Mouse (Mus musculus): ENCODE measurements around the gene Nrxn3.
A peak's percentile ranks its signal among the peaks of the same experiment; 100 is the strongest.

Nrxn3 gene

DNA sequence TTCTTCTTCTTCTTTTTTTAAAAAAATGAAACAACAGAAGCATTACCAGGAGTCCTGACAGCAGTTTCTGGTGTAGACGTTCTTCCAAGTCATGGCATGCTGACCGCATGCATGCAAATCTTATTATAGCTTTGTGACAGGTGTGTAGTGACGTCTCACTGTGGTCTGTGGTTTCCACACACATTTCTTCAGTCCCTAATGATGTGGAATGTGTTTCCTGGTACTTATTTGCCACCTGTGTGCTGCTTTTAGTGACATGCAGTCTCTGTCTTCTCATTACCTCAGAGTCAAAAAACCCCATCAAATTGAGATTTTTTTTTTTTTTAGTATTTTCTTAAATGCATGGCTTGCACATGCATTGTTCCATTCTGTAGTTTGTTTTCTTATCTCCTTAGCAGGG lies 222.3 kb downstream of the Nrxn3 start:
- no peak for DNase-seq

DNA sequence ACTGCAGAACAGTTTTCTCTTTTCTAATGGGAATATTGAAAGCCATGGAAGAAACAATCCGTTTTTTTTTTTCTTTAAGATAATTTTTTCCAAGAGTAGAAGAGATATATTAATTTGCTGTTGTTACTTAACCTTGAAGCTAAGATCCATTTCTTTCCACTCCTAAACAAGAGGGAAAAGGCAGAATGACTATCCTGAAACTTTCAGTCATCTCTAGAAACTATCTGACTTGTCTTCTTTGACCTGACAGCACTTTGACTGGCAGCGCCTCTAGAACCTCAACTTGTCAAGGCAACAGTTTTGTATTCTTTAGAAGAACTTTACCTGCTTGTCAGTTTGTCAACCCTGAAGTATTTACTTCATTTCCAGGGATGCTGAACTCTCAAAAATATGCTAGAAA lies 227.2 kb downstream of the Nrxn3 start:
- DNase-seq = no peak

DNA sequence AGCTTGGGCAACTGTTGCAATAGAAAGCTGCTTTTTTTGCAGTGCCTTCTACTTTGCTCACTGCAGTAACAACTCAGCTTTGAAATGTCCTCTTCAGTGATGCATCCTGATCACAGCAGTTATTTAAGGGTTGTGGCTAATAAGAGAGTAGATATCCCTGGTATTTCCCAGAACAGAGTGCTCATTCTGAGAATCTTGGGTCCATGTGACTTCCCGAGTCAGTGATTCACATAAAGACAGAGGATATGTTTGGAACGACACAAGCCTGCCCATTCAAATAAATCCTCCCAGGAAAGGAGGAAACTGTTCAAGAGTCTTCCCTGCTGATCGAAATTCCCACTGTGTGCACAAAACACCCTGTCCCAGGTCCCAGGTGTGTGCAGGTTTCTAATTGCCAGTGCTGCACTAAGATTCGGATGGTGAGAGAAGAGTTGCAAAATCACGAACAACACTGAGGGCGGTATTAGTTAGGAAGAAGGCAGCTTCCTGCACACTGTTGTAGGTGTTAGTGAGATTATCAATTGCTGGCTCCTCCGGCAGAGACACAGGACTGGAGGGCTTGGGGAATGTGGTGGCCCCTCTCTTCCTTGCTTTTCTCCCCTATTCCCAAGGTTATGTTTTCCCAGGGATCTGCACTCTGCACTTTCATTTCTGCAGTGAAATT lies 230.4 kb downstream of the Nrxn3 start:
- DNase-seq = no peak

DNA sequence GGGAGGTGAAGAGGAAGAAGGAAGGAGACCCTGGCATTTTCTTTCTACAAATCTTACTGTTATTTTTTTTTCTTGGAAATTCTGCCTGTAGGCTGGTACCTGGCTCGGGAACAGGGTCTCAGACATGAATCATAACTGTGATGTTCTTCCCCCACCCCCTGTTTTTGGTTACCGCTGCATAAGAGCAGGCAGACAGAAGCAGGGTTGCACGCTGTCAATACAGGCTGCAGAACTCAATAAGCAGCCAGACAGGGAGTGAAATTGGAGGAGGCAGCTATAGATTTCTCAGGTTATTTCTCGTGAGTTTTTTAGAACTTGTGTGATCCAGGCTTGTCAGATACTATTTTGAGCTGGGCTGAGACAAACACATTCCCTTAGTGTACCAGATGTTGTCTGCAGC lies 231.1 kb downstream of the Nrxn3 start:
- DNase-seq = no peak

DNA sequence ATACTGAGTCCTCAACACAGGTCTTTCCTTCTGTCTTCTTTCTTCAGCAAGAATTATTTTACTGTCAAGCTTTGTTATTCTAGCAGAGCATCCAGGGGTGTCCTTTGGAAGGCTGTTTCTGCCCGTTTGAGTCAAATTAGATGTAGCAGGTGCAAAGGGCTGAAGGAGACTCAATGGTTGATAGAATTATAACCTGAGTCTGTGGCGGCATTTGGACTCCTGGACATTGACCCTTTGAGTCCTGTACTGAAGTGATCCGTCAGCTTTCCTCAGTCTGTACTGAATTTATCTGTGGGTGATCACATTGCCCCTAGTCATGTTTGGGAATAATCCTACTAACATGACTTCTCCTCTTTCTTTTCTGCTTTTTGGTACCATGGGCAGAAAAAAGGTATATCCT lies 234.8 kb downstream of the Nrxn3 start:
- no peak for DNase-seq

DNA sequence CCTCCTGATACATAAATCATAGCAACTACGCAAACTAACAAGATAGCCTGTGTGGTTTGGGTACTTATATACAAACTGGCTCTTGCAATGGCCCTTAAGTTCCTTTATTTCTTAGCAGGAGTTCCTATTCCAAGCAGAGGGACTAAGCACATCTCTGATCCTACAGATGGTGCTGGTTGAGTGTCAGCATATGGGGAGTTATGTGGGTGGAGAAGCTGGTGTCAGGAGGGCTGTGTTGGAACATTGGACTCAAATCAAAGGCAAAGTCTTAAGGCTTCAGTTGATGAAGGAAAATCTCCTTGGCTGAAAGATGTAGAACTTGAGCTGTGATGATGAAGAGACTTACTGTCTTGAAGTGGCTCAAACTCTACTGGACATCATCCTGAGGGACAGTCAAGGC lies 238.1 kb downstream of the Nrxn3 start:
- no peak for DNase-seq

DNA sequence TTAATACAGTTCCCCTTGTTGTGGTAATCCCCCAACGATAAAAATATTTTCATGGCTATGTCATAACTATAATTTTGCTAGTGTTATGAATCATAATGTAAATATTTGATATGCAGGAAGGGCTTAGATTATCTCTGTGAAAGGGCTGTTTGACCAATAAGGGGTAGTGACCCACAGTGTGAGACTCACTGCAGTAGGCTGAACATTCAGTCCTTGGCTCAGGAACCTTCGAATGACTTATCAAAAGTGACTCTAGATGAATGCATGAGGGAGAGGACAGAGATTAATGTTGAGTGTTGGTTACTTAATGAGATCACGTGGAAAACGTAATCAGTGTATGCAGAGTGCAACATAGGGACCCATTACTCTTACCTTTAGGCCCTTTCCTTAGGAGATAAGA lies 243.7 kb downstream of the Nrxn3 start:
- no peak for DNase-seq

DNA sequence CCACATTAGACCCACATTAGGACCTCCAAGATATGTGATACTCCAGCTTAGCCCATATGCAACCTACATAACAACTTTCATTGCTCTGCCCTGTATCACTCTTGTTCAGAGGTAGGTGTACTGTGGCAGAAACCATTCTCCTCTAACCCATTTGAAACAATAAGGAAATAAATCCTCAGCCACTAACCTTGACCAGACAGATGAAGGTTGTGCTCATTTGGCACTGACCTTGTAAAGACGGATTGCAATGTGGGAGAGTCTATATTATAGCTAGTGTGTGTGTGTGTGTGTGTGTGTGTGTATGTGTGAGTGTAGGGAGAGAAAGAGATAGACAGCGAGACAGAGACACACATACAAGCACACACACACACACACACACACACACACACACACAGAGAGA lies 253.9 kb downstream of the Nrxn3 start:
- DNase-seq = no peak

DNA sequence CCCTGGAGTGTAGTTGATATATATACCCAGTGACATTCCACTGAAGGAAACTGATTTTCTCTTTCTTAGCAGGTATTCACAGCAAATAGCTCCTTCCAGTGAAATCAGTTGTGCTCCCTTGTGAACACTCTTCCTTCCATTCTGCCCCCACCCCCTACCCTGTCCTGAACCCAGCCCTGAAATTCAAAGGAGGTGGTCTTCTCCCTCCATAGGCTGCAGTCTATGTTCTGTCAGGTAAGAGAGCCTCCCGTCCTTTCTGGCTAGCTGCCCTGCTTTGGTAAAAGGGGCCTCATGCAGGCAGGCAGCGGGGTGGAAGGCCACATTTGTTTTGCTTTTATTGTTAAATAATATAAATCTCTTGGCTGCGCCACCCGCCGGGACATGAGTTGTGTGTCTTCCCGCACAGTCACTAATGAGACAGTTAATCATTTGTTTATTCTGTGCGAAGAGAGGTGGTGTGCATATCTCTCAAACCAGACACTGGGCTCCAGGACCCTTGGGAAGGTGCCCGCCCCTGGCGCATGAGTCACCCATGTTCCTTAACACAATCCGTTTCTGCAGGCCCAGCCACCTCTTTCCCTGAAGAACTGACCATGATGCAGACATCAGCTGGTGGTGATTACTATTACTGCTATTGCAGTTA lies 261.1 kb downstream of the Nrxn3 start:
- peak; percentile 46 for DNase-seq

DNA sequence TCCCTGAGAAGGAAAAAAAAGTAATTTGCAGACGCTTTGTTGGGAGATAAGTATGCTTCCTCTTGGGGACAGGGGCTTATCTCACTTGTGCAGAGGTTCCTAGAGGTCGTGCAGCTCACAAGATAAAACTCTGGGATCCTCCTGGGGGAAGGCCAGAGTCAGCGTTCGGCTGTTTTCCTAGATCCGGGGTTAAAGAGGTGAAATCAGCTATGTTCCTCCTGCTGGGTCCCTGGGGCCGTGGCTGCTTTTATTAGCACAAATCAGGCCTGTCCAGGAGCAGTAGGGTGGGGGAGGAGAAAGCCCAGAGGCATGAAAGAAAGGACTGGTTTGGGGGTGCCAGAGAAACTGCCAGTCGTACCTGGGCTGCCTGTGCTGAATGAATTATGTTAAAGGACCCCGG lies 261.7 kb downstream of the Nrxn3 start:
- DNase-seq = peak; percentile 54

DNA sequence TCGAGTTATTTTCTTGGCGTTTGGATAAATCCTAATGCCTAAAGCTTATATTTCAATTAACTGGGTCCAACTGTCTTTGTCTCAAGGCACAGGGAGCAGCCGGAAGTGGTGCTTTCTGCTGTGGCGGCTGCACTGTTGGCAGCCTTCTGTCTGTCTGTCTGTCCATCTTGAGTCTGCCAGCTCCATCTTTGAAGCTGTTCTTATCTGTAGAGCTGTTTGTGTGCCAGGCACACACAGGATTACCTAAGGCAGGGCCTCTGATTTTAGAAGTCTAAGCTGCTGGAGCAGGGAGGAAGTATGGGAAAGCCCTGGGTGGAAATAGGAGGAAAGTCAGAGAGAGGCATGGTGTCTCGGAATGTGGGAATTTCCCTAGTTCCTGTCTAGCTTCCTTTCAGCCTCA lies 262.1 kb downstream of the Nrxn3 start:
- peak; percentile 20 for DNase-seq

DNA sequence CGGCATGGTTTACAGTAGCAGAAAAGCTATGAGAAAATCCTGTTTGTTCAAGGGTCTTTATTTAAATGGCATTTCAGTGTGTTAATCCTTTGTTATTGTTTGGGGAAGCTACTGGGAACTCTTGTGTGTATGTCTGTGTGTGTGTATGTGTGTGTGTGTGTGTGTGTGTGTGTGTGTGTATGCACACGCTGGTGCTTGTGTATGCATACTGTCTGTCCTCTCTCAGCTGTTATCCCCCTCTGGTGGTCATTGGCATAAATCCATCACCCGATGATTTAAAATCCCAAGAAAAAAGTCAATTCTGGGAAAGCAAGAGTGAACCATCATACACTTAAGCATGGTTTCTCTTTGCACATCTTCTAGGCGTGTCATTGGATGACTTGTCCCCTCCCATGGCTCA lies 264.4 kb downstream of the Nrxn3 start:
- peak; percentile 31 for DNase-seq

DNA sequence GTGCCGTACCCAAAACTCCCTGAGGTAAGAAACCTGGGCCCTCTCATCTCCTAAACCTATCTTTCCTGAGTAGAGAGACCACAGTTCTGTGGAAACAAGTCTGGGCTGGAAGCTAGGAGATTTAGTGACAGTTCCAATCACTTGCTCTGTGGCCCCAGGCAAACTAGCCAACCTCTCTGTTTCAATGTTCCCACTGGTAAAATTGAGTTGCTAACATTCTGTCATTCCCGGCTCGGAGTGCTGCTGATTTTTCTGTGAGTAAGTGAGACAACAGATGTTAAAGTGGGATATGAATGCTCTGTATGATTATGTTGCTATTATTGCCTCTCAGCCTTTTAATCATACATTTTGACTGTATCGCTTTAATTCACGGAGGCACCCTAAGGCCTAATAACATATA lies 268.1 kb downstream of the Nrxn3 start:
- DNase-seq = no peak

DNA sequence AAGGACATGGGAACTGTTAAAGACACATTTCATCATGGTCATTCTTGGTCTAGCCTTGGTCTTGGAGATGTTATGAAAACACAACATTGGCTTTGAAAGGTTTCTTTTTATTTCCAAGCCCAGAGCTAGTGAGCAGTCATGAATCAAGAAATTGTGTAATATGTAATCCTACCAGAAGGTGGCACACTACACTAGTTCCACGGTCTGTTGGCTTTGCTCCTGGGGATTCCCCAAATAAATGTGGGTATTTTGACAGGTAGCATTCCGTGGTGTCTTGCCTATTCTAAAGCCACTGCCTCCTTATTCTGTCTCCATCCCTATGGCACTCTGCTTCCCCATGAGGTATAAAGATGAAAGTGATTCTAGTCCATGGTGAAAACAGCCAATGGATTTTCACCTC lies 269.5 kb downstream of the Nrxn3 start:
- peak; percentile 61 for DNase-seq

DNA sequence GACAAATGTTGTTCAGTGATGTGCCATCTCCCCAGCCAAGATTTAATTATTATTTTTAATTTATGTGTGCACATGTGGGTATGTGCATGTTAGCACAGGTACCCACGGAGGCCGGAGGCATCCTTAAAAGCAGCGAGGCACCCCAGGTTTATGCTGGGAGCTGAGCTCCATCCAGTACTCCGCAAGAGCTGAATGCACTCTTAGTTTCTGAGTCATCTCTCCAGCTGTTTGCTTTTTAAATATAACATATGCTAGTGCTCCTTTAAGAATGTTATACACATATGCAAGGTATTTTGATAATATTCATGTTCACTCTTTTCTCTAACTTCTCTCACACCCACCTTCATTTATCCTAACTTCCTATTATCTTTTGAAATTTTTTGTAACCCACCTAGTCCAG lies 271.1 kb downstream of the Nrxn3 start:
- DNase-seq = no peak

DNA sequence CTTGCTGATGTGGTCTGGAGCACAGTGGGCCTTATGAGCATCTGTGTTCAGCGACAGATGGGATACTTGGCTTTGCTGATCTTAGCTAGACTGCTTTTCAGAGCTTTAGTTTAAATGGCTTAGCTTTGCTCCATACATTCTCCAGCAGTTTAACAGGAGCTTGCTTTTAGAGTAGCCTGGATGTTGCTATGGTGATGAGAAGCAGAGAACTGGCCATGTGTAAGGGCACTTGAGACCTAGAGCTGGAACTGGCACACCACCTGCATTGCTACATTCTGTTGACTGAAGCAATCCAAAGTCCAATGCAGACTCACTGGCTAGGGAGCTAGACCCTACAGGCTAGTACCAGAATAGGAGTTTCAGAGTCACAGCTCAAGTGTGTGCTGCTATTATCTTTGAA lies 293.8 kb downstream of the Nrxn3 start:
- DNase-seq = no peak

DNA sequence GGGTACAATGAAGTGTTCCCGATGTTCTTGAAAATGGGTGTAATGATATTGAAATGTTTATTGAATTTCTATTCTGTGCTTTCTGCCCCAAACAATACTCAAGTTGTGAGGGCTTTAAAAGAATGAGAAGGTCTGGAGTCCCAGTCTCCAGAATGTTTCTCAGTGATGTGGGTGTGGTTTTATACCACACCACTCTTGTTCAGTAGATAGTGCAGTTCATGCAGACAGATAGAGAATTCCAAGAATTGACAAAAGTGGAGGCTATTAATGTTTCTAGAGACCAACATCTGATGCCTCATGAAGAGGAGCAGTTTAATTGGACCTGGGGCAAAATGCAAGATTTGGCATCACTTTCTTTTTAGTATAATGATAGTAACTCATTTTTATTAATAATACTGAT lies 302.5 kb downstream of the Nrxn3 start:
- no peak for DNase-seq

DNA sequence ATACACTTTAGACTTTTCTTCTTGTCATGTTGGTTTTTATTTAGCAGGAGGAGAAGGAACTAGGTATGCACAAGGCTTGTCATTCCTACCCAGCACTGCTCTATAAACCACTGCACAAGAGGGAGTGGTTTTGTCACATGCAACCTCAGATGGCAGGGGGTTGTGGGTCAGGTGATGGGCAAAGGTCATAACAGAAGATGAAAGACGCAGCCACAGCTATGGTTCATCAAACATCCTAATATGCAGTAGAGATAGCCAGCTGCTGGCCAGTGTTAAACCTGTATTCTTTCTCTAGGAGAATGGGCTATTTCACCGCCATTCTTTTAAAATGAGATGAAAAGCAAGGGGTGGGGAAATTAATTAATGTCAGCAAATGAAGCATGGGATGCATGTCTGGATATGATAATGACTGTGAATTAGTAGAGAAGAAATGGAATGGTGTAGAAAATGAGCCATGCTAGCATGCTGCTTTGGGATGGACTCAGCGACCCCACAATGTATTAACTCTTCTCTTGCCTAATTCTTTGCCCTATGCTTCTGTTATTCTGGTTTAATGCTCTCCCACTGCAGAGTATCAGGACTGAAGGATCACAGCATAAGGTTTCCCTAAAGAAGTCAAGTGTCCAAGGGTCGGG lies 313.4 kb downstream of the Nrxn3 start:
- no peak for DNase-seq

DNA sequence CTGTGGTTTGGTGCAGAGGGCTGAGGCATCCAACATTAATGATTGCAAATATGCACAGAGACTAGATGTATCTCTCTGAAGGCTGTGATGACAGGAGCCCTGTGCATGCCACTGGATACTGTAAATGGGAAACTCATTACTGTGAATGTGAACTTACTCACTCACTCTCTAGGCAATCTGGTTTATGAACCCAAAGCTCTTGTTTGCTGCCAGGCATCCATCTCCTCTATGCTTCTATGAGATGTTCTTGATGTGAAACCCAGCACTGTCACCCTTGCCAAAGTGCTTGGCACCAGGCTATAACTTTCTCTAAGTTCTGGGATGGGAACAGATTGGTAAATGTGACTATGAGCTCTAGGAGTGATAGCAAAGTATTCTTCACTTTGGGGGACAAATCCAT lies 317.5 kb downstream of the Nrxn3 start:
- no peak for DNase-seq

DNA sequence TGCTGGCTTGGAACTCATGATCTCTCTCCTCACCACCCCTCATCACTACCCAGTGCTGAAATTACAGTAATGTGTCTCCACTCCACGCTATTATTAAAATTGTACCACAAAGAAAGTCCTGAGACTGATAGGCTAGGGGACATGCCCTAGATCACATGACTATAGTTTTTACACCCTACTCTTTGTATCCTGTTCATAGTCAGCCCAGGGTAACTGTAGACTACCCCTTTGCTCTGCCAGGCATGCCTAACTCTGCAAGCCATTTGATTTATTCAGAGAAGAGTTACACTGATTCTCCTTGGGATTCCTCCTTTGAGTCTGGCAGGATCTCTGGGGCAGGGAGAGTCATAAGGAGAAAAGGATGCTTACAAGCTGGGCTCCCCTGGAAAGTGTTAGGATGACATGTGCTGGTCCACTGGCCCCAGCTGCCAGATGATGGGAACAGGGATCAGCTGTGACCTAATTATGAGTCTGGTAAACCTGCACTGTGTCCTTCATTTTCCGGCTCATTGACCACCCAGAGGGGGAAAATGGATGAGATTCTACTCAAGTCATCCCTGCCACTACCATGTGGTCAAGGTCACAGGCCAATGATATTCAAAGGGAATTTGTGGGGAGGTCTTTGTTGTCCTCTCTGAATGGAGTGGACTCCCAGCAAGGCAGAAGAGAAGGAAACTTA lies 318.9 kb downstream of the Nrxn3 start:
- DNase-seq = peak; percentile 53

DNA sequence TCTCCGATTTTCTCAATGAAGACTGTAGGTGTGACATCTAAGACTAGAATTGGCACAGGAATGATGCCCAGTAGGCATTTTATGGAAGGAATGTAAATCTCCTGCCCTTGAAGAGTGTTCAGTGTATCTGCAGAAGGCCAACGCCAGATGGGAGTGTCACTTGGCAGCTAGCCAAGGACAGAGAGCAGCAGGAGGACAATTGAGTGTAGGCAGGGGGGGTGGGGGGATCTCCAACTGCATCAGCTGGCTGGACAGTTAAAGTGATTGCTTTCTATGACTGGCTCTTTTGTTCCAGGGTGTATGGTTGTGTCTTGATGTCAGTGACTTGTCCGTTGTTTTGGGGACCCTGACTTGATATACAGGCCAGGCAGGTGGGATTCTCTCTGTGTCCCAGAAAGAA lies 326.6 kb downstream of the Nrxn3 start:
- peak; percentile 58 for DNase-seq

DNA sequence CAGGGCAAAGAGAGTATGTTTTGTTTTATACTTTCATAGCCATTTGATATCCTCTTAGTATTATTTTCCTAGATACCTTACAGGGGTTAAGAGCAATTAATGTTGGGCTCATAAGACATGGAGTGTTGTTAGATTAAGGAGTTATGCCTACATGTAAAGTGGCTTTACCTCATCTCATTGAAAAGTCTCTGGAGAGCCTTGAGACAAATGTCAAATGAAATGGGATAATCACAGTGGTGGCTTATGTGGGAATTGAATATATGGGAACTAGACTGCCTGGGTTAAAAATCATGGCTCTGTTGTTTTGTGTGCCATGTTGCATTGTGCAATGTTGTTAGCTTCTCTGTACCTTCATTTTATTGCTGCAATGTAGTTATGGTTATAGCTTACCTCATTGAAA lies 327.0 kb downstream of the Nrxn3 start:
- DNase-seq = no peak

DNA sequence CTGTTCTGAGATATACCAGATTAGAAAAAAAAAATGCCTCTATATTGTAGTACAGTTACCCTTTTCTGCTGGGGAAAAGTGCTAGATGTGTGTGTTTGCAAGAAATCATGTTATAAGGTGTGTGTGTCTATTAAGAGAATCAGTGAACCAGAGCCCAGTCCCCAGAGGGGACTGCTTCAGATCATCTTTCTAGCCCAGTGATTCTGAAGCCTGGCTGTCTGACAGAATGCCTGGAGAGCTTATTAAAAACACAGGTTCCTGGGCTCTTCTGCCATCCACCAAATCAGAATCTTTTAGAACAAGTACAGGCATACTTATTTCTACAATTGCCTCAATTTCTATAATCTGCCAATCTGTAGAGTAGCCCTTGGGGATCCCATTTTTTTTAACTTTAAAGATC lies 349.8 kb downstream of the Nrxn3 start:
- DNase-seq = no peak

DNA sequence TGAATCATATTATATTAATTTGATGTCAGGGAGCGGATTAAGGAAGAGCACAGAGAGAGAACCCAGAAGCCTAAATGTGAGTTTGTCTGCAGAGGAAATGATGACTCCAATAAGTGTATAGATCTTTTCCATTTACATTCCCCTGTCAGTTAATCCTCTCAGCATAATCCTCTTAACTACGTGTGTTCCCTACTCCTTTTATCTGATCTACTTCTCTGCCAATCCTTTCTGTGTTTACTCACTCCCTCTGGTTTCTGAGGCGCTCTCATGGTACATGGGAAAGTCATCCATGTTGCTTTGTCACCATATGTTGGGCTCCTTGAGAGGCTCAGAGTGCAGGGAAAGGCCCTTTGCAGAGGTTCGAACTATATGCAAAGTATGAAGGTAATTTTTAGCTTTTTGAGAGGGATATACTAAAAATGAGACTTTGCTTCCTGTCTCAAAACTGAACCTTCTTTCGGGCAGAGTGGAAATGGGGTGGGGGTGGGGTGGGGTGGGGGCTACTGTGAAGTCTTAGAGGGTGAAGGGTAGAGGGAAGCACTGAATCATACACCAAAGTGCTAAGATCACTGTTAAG lies 350.6 kb downstream of the Nrxn3 start:
- no peak for DNase-seq
